In the genomic region with DNA sequence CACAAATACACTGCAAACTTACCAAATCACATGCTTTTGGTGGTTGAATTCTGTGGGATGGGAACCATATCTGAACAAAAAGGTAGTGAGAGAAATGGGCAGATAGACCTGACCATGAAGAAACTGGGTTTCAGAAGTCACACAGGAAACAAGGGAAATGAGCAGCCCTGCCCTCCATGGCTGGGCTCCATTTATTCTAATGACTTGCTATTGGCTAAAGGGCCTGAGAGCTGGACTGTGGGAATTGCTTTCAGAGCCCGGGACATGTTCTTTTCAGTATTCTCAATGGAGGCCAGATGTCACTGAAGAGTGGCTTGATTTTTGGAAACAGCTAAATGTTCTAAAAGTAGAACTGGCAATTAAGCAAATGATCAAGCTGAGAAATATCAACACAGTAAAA, we compare ENCODE assay signal across 17 mouse cellular contexts.
DNase-seq lines count a peak whose midpoint lies in the region; ATAC-seq and TF ChIP-seq lines count a peak whose summit lies in the region.
"Had no signal": no experiment of that assay in that cellular context is flagged by ENCODE, and none has a peak within 500 bp of the region (broad histone marks: within the 10 kb centered on the region; RNA-seq: fewer than 3 reads in every experiment).

No protein-coding gene starts in this region.

- ATAC-seq in hindbrain, embryonic 15.5 days (ENCODE audit: low FRiP score, low read depth) = 0 out of 2 replicates have a peak, but pooled peaks have one; percentile 45
- ATAC-seq in lung, postnatal 0 days = no peak
- ATAC-seq: forebrain, embryonic 14.5 days; intestine, embryonic 16.5 days; Patski had no signal

- TF ChIP-seq EP300 in lung, postnatal 0 days (IDR thresholded peaks at IDR 0.05) = no peak

- no peaks in the 10 kb centered on the region for H3K36me3 ChIP-seq in hindbrain, embryonic 15.5 days
- no peaks in the 10 kb centered on the region for H3K36me3 ChIP-seq in hindbrain, embryonic 10.5 days
- H3K36me3 ChIP-seq in lung, postnatal 0 days (ENCODE audit: insufficient read depth, low read length) = no peaks in the 10 kb centered on the region
- H3K36me3 ChIP-seq in limb, embryonic 10.5 days = no peaks in the 10 kb centered on the region
- H3K36me3 ChIP-seq: lung, embryonic 15.5 days had no signal

- no peaks in the 10 kb centered on the region; the same call in 1 of the 2 replicates for H3K4me1 ChIP-seq in hindbrain, embryonic 15.5 days (replicated peaks)
- H3K4me1 ChIP-seq in hindbrain, embryonic 10.5 days (replicated peaks) = no peaks in the 10 kb centered on the region
- H3K4me1 ChIP-seq in brown adipose tissue, adult 24 weeks (ENCODE audit: control insufficient read depth, insufficient read depth, insufficient read length, low read length) = peaks cover 5% of the 10 kb centered on the region
- H3K4me1 ChIP-seq in lung, postnatal 0 days (ENCODE audit: insufficient read depth, low read depth, low read length) = no peaks in the 10 kb centered on the region
- H3K4me1 ChIP-seq in limb, embryonic 10.5 days = peaks cover 3% of the 10 kb centered on the region; the same call in 1 of the 2 replicates
- H3K4me1 ChIP-seq: lung, embryonic 15.5 days had no signal

- no peak overlapping the region for H3K4me3 ChIP-seq in hindbrain, embryonic 15.5 days
- no peak overlapping the region for H3K4me3 ChIP-seq in hindbrain, embryonic 10.5 days
- H3K4me3 ChIP-seq in brown adipose tissue, adult 24 weeks (ENCODE audit: insufficient read depth, low read depth, low read length) = no peak overlapping the region
- H3K4me3 ChIP-seq in lung, postnatal 0 days (ENCODE audit: low read depth, low read length) = no peak overlapping the region
- no peak overlapping the region for H3K4me3 ChIP-seq in limb, embryonic 10.5 days
- H3K4me3 ChIP-seq: lung, embryonic 15.5 days had no signal

- no peak overlapping the region for H3K9ac ChIP-seq in hindbrain, embryonic 15.5 days
- no peak overlapping the region for H3K9ac ChIP-seq in lung, postnatal 0 days (replicated peaks; ENCODE audit: low read depth)
- H3K9ac ChIP-seq: lung, embryonic 15.5 days had no signal

- H3K27me3 ChIP-seq in hindbrain, embryonic 15.5 days = no peaks in the 10 kb centered on the region
- no peaks in the 10 kb centered on the region for H3K27me3 ChIP-seq in hindbrain, embryonic 10.5 days (ENCODE audit: insufficient read depth, poor library complexity, severe bottlenecking)
- no peaks in the 10 kb centered on the region for H3K27me3 ChIP-seq in lung, postnatal 0 days (replicated peaks; ENCODE audit: insufficient read depth, low read length)
- no peaks in the 10 kb centered on the region for H3K27me3 ChIP-seq in limb, embryonic 10.5 days (ENCODE audit: low read depth, poor library complexity, severe bottlenecking)
- H3K27me3 ChIP-seq: lung, embryonic 15.5 days; Patski had no signal

- DNase-seq in cerebellum, postnatal 10 days = peak; percentile 19 to 24
- DNase-seq in cerebellum, adult 11 months = no peak
- DNase-seq in hindbrain, embryonic 10.5 days (ENCODE audit: low spot score) = no peak
- peak; percentile 18 for DNase-seq in lung, postnatal 0 days (ENCODE audit: low spot score)
- DNase-seq in limb, embryonic 10.5 days (ENCODE audit: low spot score) = no peak
- DNase-seq in right cerebral cortex, postnatal 25 days = no peak
- DNase-seq: cerebellum, adult 9-11 months; embryo, embryonic 11 days; kidney, postnatal 25 days; liver had no signal

- no peak overlapping the region for H3K4me2 ChIP-seq in hindbrain, embryonic 15.5 days
- H3K4me2 ChIP-seq in lung, postnatal 0 days (replicated peaks; ENCODE audit: low read depth, low read length) = no peak overlapping the region
- H3K4me2 ChIP-seq: lung, embryonic 15.5 days; midbrain, embryonic 11.5 days had no signal

- WGBS in hindbrain, embryonic 15.5 days = 36% methylated on average over 1 of the region's 1 CpGs
- 59% methylated on average over 1 of the region's 1 CpGs for WGBS in hindbrain, embryonic 10.5 days
- WGBS in lung, postnatal 0 days = 53% methylated on average over 1 of the region's 1 CpGs
- WGBS in limb, embryonic 10.5 days = 61% methylated on average over 1 of the region's 1 CpGs

- no peaks in the 10 kb centered on the region for H3K9me3 ChIP-seq in hindbrain, embryonic 15.5 days
- no peaks in the 10 kb centered on the region for H3K9me3 ChIP-seq in hindbrain, embryonic 10.5 days
- H3K9me3 ChIP-seq in lung, postnatal 0 days (ENCODE audit: low read length) = no peaks in the 10 kb centered on the region
- no peaks in the 10 kb centered on the region for H3K9me3 ChIP-seq in limb, embryonic 10.5 days (replicated peaks)
- H3K9me3 ChIP-seq: lung, embryonic 15.5 days had no signal

- no peak for TF ChIP-seq CTCF in lung, postnatal 0 days (IDR thresholded peaks at IDR 0.05)

- no peak overlapping the region for H3K27ac ChIP-seq in hindbrain, embryonic 15.5 days (replicated peaks)
- no peak overlapping the region for H3K27ac ChIP-seq in hindbrain, embryonic 10.5 days
- peak overlapping the region; percentile 84 for H3K27ac ChIP-seq in brown adipose tissue, adult 24 weeks (replicated peaks; ENCODE audit: low read depth, low read length)
- H3K27ac ChIP-seq in lung, postnatal 0 days (ENCODE audit: low read length) = no peak overlapping the region
- H3K27ac ChIP-seq in limb, embryonic 10.5 days = no peak overlapping the region
- H3K27ac ChIP-seq: lung, embryonic 15.5 days had no signal

Comparison
In these comparisons a context has a peak if more than half of its experiments do, and no peak if none do; other contexts are left out.
1. DNase-seq: peak in cerebellum, postnatal 10 days (2 of 2) and lung, postnatal 0 days (single experiment); none in cerebellum, adult 11 months (single experiment), hindbrain, embryonic 10.5 days (single experiment), limb, embryonic 10.5 days (single experiment) and right cerebral cortex, postnatal 25 days (single experiment).